Mouse (Mus musculus): ENCODE data around the gene Prkn. TPM values are rescaled to one million over a fixed set of nuclear protein-coding genes. Genes with fewer than 3 reads are reported as not detected.
A peak's percentile ranks its signal among the peaks of the same experiment; 100 is the strongest.

Prkn gene
- polyA plus RNA-seq, 1 experiment from 2014 or later = 1.00 TPM

DNA sequence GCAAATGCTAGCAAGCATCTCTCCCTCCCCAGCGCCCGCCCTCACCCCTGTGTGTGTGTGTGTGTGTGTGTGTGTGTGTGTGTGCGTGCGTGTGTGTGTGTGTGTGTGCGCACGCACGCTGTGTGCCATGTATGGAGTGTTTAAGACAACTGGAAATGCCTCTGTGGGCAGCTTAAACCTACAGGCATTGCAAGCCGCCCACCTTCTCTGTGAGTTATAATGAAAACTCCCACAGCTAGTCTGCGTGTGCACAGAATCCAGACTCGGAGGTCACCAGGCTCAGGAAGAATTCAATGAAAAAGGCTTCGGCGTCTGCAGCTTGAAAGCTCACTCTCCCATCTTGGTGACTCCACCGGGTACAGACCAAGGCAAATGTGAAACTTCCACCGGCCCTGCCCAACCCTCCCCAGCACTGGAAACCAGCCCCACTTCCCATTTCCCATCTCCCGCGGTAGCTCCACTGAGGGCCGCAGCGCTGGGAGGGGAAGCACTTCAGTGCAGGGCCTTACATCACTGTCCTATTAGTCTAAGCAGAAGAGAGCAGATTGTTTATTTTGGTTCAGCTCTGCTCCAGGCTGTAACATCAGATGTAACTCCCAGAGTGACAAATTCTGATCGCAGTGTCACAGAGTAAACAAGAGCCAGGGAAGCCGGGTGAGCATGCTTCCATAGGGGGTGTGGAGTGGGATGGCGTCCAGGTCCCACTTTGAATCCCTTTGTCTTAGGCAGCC lies 772.8 kb downstream of the Prkn start:
- no peak for DNase-seq
- 50% methylated on average over 21 of the region's 21 CpGs for WGBS (ENCODE audit: insufficient replicate concordance)
- ATAC-seq = no peak
- H3K36me3 ChIP-seq (replicated peaks; ENCODE audit: insufficient read depth, low read length) = no peaks in the 10 kb centered on the region
- H3K4me3 ChIP-seq (ENCODE audit: low read depth, low read length) = no peak overlapping the region
- no peak overlapping the region for H3K27ac ChIP-seq (ENCODE audit: low read depth)
- H3K27me3 ChIP-seq (ENCODE audit: insufficient read depth, low read length) = no peaks in the 10 kb centered on the region
- no peak overlapping the region for H3K9ac ChIP-seq (replicated peaks)
- no peak for TF ChIP-seq EP300 (IDR thresholded peaks at IDR 0.05; ENCODE audit: low read depth)
- no peak for TF ChIP-seq CTCF (IDR thresholded peaks at IDR 0.05; ENCODE audit: low read depth)
- no peaks in the 10 kb centered on the region for H3K9me3 ChIP-seq (ENCODE audit: low read length)
- H3K4me2 ChIP-seq (ENCODE audit: low read depth, low read length) = no peak overlapping the region
- no peaks in the 10 kb centered on the region for H3K4me1 ChIP-seq (ENCODE audit: insufficient read depth)

DNA sequence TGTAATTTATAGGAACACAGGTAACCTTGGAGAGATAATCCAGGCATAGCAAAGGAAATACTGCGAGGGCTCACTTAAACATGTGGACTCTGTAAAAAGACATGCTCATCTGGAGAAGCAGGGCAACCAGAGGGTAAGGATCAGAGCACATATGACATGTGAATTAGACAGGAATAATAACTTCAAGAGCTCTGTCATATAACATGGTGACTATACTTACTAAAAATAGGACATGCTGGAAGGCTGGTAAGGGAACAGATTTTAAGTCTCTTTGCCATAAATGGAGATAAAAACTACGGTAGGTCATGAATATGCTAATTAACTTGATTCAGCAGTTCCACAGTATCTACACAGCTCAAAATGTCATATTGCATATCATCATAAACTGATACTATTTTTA lies 777.4 kb downstream of the Prkn start:
- WGBS (ENCODE audit: insufficient replicate concordance) = 65% methylated on average over 2 of the region's 2 CpGs
- Histone ChIP-seq H3K4me2 (ENCODE audit: low read depth, low read length) (no peak overlapping the region), H3K36me3 (replicated peaks; ENCODE audit: insufficient read depth, low read length) (no peaks in the 10 kb centered on the region), H3K4me3 (ENCODE audit: low read depth, low read length) (no peak overlapping the region), H3K27ac (ENCODE audit: low read depth) (no peak overlapping the region), H3K4me1 (ENCODE audit: insufficient read depth) (no peaks in the 10 kb centered on the region), H3K9ac (replicated peaks) (no peak overlapping the region), H3K9me3 (ENCODE audit: low read length) (no peaks in the 10 kb centered on the region), H3K27me3 (ENCODE audit: insufficient read depth, low read length) (no peaks in the 10 kb centered on the region)
- no peak for TF ChIP-seq CTCF (IDR thresholded peaks at IDR 0.05; ENCODE audit: low read depth)
- TF ChIP-seq EP300 (IDR thresholded peaks at IDR 0.05; ENCODE audit: low read depth) = no peak
- DNase-seq (no peak), ATAC-seq (no peak)

DNA sequence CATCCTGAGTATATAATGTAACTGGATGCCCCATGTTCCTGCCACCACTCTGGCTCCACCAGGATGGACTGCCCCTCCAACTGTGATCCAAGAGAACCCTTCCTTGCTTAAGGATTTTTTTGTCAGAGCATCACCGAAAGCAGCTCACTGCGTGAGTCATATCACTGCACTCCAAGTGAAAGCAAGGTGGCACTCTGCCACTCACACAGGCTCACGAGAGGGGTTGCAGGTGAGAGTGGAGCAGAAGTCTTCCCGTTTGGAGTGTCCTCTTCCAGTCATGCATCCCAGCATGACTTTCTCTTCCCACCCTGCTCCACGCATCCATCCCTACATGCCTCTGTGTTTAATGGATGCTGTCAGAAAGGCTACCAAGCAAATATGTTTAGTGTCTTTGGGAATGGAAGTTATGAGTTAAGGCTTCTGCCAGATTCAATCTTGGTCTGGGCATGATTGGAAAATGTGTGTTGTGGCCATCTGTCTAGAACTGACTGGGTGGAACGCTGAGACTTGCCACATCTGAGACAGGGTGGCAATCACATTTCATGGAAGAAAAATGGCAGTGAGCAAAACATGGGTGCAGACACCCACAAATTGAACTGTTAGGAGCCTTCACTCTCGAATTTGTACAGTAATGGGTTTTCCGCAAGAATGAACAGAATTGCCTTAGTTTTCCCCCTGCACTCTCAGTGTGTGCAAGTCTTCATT lies 778.9 kb downstream of the Prkn start:
- Histone ChIP-seq H3K27me3 (ENCODE audit: insufficient read depth, low read length) (no peaks in the 10 kb centered on the region), H3K4me3 (ENCODE audit: low read depth, low read length) (no peak overlapping the region), H3K9me3 (ENCODE audit: low read length) (no peaks in the 10 kb centered on the region), H3K4me1 (ENCODE audit: insufficient read depth) (no peaks in the 10 kb centered on the region), H3K9ac (replicated peaks) (no peak overlapping the region), H3K27ac (ENCODE audit: low read depth) (no peak overlapping the region), H3K4me2 (ENCODE audit: low read depth, low read length) (no peak overlapping the region), H3K36me3 (replicated peaks; ENCODE audit: insufficient read depth, low read length) (no peaks in the 10 kb centered on the region)
- WGBS (ENCODE audit: insufficient replicate concordance) = 71% methylated on average over 8 of the region's 8 CpGs
- DNase-seq = no peak
- no peak for ATAC-seq
- no peak for TF ChIP-seq EP300 (IDR thresholded peaks at IDR 0.05; ENCODE audit: low read depth)
- no peak for TF ChIP-seq CTCF (IDR thresholded peaks at IDR 0.05; ENCODE audit: low read depth)

DNA sequence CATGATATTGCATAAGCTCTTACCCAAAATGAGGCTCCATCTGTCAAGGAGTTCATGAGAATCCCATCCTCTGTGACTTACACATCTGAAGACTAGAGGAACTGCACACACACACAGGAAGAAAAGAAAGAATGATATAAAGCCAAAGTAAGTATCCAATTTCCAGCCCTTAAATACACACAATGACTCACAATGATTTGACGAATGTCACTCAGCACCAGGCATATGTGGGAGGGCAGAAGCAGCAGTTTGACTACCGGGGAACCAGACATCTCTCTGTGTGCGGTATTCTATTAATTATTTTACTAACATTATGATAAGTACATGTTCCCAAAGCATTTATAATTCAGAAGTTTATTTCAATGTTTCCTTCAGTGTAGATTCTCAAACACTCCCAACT lies 780.6 kb downstream of the Prkn start:
- no peak overlapping the region for H3K27ac ChIP-seq (ENCODE audit: low read depth)
- no peaks in the 10 kb centered on the region for H3K9me3 ChIP-seq (ENCODE audit: low read length)
- DNase-seq (no peak), ATAC-seq (no peak)
- H3K27me3 ChIP-seq (ENCODE audit: insufficient read depth, low read length) = no peaks in the 10 kb centered on the region
- no peaks in the 10 kb centered on the region for H3K4me1 ChIP-seq (ENCODE audit: insufficient read depth)
- 64% methylated on average over 3 of the region's 3 CpGs for WGBS (ENCODE audit: insufficient replicate concordance)
- no peak overlapping the region for H3K4me3 ChIP-seq (ENCODE audit: low read depth, low read length)
- no peaks in the 10 kb centered on the region for H3K36me3 ChIP-seq (replicated peaks; ENCODE audit: insufficient read depth, low read length)
- H3K9ac ChIP-seq (replicated peaks) = no peak overlapping the region
- H3K4me2 ChIP-seq (ENCODE audit: low read depth, low read length) = no peak overlapping the region
- no peak for TF ChIP-seq EP300 (IDR thresholded peaks at IDR 0.05; ENCODE audit: low read depth)
- TF ChIP-seq CTCF (IDR thresholded peaks at IDR 0.05; ENCODE audit: low read depth) = no peak

DNA sequence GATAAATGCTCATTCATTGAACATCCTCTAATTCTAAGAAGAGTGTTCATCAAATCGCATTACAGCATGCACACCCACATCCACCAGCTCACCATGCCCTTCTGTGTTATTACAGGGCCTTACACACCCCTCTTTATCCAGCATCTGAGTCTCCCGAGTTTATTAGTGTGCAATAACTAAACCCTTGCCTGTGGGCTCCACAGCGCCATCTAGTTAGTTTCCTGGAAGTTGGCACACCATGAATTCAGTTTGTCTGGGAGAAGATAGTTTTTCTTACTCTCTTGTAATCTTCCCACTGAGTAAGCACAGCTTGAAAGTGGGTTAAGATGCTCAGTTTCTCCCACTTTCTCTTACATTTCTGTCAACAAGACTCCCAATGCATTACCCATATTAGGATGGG lies 781.3 kb downstream of the Prkn start:
- Histone ChIP-seq H3K9ac (replicated peaks) (no peak overlapping the region), H3K27me3 (ENCODE audit: insufficient read depth, low read length) (no peaks in the 10 kb centered on the region), H3K9me3 (ENCODE audit: low read length) (no peaks in the 10 kb centered on the region), H3K36me3 (replicated peaks; ENCODE audit: insufficient read depth, low read length) (no peaks in the 10 kb centered on the region), H3K4me3 (ENCODE audit: low read depth, low read length) (no peak overlapping the region), H3K4me2 (ENCODE audit: low read depth, low read length) (no peak overlapping the region), H3K4me1 (ENCODE audit: insufficient read depth) (no peaks in the 10 kb centered on the region), H3K27ac (ENCODE audit: low read depth) (no peak overlapping the region)
- no peak for TF ChIP-seq EP300 (IDR thresholded peaks at IDR 0.05; ENCODE audit: low read depth)
- TF ChIP-seq CTCF (IDR thresholded peaks at IDR 0.05; ENCODE audit: low read depth) = peak; percentile 38
- ATAC-seq (no peak), DNase-seq (no peak)
- 51% methylated on average over 3 of the region's 3 CpGs for WGBS (ENCODE audit: insufficient replicate concordance)

DNA sequence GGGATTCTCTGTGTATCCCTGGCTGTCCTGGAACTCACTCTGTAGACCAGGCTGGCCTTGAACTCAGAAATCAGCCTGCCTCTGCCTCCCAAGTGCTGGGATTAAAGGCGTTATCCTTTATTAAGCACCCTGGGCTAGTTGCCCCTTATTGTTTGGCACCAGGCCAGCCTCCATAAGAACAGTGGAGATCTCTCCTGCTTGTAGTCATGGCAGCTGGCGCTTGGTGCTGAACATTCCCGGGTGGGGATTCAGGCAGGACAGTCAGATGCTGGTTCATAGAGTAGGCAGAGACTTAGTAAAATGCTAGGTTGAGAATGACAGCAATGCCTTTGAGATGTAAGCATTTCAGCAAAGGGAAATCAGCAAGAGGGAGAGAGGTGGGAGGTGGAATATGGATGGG lies 786.1 kb downstream of the Prkn start:
- no peak for TF ChIP-seq EP300 (IDR thresholded peaks at IDR 0.05; ENCODE audit: low read depth)
- TF ChIP-seq CTCF (IDR thresholded peaks at IDR 0.05; ENCODE audit: low read depth) = no peak
- no peak for ATAC-seq

More for the DNA sequence above, 786.1 kb downstream of the Prkn start:
- DNase-seq = no peak
- Histone ChIP-seq H3K9me3 (ENCODE audit: low read length) (no peaks in the 10 kb centered on the region), H3K27me3 (ENCODE audit: insufficient read depth, low read length) (no peaks in the 10 kb centered on the region), H3K36me3 (replicated peaks; ENCODE audit: insufficient read depth, low read length) (no peaks in the 10 kb centered on the region), H3K4me1 (ENCODE audit: insufficient read depth) (no peaks in the 10 kb centered on the region), H3K4me3 (ENCODE audit: low read depth, low read length) (no peak overlapping the region), H3K4me2 (ENCODE audit: low read depth, low read length) (no peak overlapping the region), H3K27ac (ENCODE audit: low read depth) (no peak overlapping the region), H3K9ac (replicated peaks) (no peak overlapping the region)
- WGBS (ENCODE audit: insufficient replicate concordance) = 81% methylated on average over 3 of the region's 3 CpGs
